Mouse (Mus musculus) thymus, adult 2 months (tissue): ENCODE measurements around the gene Habp4.

ENCODE experiments used
- CTCF ChIP-seq: fragments of 200-500 bp; IDR thresholded peaks from 2 replicates; pipeline ENCODE4 v1.5.1; 2012; ENCODE audit warnings: mild to moderate bottlenecking, control low read depth, low read length, moderate library complexity, borderline replicate concordance; ENCODE audit not compliant: control insufficient read depth, poor library complexity, insufficient read depth; ENCODE audit errors: extremely low read depth
- POLR2A ChIP-seq: fragments of 200-500 bp; IDR thresholded peaks from 2 replicates; pipeline ENCODE4 v1.6.1; 2012; ENCODE audit warnings: mild to moderate bottlenecking, low read length, control low read depth, moderate library complexity; ENCODE audit not compliant: control insufficient read depth, poor library complexity, insufficient read depth; ENCODE audit errors: extremely low read depth

DNA sequence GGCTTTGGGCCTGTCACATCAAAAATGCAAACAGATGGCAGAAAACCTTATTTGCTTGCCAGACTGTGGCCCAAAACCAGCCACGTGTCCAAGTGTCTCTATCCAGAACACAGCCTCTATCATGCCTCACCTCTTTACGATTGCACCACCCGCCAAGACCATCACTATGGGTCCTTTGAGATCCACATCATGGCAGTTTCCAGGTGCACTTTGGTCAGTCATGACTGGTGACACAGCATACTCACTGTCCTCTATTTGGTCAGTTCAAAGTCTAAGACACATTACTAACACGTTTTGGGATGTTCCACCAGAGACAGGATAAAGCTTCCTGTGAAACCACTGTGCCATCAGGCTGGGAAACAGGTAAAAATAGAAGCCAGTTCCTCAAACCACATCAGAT is 22.0 kb downstream of the Habp4 start:
- no peak for TF ChIP-seq POLR2A
- no peak for TF ChIP-seq CTCF
